Mouse (Mus musculus) embryo, embryonic 10.5 days (tissue): ENCODE measurements around the gene Tmem238l.

Experiments
- DNase-seq: peaks from one replicate; pipeline ENCODE4 v3.0.0-alpha.2; 2015; ENCODE audit warnings: low spot score

Tmem238l gene

DNA sequence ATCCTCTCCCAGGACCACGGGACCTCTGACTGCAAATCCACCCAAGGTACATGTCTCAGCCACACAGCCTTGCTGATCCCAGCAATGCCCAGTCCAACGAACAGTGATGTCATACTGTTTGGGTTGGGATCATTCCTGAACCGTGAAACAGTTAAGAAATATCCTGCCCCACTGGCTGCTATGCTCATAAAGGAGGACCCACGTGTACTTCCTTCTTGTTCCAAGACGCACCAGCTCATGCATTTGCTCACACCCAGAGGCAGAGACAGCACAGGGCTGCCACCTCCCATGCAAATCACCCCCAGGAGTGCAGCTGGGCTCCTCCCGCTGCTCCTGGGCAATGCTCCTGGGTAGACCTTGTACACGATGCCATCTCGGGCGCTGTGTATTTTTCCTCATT is at the start of gene Tmem238l:
Tmem238l (plus strand) TSS at position 336 of the 400 bp plus-strand sequence.
- DNase-seq: no peak

DNA sequence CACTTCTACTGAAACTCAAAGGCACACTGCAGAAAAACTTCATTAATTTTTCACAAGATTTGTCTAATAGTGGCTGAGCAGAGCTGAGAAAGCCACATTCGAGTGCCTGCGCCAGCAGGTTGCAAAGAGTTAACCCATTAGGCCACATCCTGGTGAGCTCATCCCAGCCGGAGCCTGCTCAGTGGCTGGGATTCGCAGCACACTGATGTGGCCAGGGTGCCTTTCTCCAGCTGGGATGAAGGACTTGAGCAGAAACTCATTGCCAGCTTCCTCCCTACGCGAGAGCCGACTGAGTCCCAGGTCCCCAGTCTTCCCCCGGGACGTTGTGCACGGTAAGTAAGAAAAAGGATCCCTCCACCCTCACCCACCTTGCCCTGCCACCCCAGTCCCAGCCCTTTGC is 44.6 kb upstream of the Tmem238l start, which contains the start of gene Pirt:
Pirt (plus strand) TSS at position 171 of the 400 bp plus-strand sequence.
- no peak for DNase-seq

DNA sequence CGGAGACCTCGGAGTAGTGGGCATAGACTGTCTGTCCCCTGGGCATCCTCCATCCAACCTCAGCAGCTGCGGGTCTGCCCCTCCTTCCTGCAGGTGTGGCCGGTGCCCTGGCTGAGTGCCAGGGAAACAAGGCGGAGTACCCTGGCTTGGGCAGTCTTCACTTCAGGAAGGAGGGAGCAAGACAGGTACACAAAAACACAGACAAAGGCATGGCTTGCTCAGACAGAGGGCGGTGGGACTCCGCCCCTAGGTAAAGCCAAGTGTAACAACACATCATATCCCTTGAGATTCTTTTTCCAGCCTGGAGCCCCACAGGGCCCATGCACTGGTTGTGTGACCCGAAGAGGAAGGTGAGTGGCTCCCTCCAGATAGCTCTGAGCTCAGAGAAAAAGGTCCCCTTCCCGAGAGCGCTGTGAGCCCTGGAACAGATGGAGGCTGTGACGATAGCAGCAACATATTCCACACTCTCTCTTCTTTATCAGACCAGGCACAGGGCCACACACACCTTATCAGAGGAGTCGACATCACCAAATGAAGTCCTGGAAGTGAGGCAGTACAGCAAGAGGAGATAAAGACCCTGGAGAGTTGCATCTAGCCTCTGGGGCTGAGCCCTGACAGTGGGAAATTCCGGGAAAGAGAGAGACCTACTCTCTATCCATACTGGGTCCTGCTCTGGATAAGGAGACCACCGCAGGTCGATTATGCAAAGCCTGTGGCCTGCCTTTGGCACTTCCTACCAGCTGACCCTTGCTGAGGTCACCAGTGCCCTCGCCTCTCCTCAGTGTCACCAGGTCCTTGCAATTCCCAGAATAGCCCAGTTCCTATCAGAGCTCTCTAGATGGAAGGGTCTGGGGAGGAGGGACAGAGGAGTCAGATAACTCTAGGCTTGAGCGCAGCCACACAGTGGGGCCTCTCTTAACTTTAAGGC is 43.6 kb upstream of the Tmem238l start:
- DNase-seq: no peak

DNA sequence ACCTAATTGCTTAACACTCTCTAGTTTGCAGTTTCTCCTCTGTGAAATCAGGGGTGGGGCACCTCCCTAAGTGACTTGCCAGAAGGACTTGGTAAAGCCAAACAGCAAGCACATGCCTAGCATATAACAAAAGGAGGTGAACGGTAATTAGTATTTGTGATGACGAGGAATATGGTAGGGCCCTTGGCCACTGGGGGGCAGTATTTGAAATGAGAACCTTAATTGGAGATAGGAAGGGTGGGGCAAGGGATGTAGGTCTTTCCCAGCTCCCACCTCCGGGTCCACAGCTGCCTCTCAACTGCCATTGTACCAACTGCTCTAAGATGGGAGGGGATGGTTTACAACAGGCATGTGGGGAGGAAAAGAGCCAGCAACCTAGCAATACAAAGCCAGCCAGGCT is 42.2 kb upstream of the Tmem238l start:
- peak; percentile 71 for DNase-seq

DNA sequence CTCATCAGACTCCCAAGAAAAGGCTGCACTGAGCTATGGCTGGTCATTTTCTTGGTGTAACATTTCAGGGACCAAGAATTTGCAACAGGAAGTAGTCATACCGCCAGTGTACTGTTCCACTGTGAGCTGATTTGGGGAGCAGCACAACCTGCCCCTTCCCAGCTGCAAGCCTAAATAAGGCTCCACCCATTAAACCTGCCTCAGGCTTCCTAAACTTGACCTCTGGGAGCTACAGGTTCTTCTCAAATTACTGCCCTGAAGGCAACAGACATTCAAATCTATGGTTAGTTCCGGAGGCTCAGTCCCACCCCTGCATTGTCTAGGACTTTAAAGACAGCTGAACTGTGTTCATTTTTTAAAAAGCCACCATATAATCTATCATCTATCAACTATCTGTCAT is 36.4 kb upstream of the Tmem238l start:
- DNase-seq: no peak

DNA sequence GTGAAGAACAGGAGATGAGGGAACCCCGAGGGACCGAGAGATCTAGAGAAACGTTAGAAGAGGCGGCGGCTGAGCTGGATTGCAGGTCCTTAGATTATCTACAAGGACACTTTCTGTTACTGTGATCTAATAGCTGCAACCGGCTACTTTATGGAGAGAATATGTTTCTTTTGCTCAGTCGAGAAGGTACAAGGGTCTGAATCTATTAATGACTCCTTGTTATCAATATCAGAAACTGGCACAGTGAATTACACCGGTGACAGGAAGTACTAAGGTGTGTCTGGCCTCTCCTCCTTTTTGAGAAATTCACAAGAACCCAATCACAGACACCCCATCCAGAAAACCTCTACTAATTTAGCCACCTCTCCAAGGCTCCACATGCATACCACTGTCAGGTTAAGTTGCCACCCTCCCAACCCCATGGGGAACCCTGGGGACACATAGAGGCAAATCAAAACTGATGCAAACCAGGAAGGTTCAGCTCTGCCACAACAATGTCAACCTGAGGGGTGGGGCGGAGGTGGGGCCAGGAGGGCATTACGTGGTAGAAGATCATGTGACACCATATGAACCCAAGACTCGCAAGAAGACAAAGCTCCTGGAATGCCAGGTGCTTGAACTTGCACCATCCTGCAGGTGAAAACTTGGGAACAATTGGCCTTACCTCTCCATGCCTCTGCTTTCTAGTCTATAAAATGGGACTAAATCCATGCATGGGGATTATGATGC is 32.2 kb upstream of the Tmem238l start:
- DNase-seq: no peak

DNA sequence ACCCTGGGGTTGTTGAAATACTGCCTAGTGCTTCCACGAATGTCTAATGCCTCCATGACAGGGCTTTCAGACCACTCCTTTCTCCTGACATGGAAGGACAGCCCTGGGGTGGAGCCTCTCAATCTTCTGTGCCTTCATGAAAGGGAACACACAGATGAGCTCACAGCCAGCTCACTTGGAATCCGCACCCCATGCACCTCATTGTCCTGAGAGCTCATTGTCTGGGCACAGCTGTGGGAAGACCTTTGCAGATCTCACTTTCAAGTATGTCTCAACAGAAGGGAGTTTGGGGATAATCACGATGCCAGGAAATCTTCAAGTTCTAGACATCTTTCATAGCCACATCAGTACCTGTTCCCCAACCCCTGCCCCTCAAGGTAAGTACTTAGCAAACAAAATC is 28.1 kb upstream of the Tmem238l start:
- DNase-seq: no peak

DNA sequence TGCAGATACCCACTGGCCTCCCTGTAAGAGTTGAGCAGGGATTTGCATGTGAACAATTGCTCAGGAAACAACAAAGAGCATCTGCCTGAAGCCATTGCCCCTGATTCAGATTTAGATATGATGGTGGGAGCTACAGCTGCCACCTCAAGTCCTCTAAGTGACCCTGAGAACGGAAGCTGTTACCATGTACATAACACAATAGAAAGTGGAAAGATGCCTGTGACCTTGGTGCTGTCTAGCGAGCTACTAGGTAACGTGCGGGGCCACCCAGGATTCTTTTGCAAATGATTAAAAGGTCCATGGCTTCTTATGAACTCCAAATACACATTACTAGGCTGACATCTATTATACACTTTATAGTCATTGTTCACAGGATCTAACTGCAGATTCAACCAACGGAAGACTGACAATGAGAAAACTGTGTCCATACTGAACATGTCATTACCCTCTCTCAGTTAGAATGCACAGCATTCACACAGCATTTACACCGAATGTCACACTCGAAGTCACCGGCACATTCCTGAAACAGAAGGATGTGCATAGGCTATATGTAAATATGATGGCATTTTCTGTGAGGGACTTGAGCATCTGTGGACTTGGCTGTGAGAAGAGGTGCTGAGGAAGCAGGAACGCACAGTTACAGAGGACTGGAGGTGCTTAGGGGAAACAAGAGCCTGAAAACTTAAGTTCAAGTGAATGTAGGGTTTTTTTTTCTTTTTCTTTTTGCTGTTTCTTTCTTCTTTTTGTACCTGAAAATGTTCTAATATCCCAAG is 23.4 kb upstream of the Tmem238l start:
- DNase-seq: no peak

DNA sequence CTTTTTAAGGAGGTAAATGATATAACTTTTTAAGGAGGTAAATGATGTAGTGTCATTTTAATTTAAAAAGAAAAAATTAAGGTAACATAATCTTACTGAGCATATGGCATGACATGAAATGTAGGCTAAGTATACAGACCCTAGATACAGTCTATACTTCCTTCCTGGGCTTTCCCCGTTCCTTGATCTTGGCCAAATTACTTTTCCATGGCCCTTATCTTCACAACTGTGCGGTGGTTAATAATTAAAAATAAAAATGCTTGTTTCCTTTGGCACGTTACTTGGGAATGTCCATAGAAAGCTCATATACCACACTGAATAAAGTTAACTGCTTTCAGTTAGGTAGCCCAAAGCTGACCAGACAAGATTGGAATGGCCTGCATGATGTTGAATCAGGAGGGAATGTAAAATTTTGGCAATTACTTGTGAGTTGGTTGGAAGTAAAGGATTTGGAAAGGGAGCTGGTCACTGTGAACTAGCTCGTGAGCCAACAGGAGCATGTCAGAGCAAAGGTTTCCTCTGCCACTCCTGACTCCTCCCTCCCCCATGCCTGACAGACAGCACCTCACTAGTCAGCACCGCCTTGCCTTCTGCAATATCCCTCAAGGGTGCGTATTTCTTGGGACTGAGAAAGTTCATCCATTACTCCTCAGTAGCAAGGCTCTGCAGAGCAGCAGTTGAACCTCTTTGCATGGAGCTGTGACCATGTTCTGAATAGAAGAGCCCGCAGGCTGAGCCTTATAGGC is 21.8 kb upstream of the Tmem238l start:
- no peak for DNase-seq

DNA sequence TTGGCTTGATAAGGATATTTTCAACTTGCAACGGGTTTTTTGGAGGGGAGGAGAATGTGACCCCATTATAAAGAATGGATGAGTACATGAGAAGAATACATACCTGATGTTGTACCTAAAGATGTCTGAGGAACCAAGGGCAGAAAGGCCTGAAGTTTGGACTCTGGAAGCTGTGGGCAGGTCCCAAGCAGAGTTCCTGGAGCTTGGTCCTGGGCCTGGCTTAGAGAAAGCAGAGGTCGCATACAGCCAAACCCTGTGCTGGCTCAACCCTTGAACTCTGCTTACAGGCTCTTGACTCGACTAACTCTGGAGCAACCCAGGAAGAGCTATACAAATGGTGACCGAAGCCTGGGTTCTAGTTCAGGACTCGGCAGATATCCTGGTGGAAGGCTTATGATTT is 14.4 kb upstream of the Tmem238l start:
- no peak for DNase-seq

DNA sequence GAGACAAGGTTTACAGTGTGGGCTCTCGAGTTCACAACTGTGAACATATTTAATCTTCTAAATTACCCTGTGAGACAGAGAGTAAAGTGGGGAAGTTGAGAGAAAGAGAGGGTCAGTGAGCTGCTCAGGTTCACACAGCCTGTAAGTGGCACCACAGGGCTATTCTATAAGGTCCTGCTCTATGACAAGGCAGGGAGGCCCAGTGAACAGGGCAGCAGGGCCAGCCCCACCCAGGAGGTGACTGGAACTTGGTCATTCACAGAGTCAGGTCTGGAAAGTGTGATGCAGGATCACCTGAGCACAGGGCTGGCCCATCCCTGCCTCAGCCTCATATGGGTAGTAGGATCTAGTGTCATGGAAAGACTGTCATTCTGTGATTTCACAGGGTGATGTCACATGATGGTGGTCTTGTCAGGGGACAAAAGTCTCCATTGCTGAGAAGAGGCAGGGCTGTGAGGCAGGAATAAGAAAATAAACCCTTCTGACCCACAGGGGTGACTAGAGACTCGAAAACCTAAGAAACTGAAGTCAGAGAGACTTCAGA is 11.1 kb upstream of the Tmem238l start:
- DNase-seq: no peak

DNA sequence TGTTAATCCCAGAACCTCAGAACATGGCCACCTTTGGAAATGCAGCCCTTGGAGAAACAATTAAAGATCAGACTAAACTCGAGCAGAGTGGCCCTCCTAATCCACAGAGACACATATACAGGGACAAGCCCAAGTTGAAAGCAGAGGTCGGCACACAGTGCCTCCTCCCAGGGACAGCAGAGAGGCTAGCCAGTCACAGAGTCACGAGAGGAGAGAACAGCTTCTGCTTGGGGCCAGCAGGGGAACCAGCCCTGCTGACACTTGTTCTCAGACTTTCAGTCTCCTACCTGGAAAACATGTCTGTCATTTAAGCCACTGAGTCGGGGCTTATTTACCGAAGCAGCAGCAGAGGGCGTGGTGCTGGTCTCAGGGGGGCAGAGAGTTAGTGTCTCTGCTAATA is 9.9 kb upstream of the Tmem238l start:
- DNase-seq: no peak

DNA sequence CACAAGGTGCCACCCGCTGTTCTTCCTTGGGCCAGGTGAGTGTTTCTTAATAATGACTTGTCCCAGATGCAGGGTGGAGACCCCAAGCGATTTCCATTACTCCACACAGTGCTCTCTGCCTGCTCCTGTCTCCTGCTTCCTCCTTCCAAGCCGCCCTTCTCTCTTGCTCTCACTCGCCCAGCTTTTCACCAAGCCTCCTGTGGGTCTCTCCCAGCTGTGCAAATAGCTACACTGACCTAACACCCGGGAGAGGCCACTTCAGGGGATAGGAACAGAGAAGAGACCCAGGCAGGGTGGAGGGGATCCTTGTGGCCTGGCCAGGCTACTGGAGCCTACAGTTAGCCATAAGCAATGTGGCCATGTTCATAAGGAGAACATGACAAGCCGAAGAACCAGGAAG is 9.5 kb upstream of the Tmem238l start:
- no peak for DNase-seq

DNA sequence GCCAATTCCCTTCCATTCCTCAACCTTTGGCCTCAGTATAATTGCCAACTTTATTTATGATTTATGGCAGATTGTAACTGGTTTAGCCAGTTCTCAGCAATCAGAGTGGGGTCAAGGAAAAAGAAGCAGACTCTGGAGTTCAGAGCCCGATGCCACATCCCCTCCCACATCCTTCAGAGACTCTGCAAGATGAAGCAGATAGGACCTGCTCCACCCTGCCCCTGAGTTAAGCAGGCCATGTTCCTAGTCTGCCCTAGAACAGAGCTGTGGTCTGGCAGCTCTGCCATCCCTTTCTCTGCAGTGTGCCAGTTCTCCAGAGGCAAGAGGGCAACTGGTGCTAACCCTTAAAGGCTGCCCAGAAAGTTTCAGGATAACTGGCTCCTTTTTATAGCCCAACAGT is 4.4 kb downstream of the Tmem238l start:
- DNase-seq: no peak

DNA sequence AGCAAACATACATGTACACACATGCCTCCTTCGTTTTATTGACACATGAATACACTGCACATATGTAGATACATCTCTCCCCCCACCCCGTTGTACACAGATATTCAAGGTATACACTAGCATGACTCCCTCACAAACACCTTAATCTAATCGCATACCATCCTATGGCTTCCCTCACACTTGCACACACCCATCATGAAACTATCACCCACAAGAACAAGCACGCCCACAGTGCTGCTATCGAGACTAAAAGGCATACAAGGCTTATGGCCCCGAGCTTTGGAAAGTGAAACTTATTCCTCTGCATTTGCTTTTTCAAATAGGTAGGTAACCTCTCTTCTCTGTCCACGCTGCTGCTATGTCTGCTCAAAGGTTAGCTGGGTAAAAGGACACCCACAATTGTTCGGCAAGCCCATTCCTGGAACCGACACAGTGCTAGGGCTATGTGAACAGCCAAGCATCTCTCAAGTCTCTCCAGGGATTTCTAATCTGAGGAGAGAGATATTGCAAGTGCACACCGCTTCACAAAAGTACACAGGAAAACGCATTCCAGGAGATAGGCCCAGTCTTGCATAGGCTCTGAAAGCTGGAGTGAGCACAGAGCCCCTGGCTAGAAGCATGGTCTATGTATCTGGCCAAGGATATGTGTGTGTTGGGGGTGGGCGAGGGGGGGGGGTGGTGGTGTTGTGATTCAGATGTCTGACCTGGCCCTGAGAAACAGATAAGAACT is 5.2 kb downstream of the Tmem238l start:
- DNase-seq: no peak

DNA sequence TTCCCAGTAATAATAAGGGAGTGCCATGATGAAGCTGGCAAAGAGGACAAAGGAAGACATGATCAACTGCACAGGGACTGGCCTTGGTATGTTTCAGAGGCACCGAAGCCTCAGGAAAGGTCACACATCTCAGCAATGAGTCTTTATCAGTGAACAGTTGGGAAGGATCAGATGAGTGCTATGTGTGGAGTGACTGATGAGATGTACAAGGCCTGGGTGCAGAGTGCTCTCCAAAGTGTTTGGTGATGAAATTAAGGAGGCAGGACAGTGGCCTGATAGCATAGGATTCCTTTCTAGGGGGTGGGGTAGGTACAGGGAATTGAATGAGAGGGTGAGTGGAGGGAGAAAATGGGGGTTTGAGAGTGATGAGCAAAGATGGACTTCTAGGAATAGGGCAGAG is 7.0 kb downstream of the Tmem238l start:
- no peak for DNase-seq

DNA sequence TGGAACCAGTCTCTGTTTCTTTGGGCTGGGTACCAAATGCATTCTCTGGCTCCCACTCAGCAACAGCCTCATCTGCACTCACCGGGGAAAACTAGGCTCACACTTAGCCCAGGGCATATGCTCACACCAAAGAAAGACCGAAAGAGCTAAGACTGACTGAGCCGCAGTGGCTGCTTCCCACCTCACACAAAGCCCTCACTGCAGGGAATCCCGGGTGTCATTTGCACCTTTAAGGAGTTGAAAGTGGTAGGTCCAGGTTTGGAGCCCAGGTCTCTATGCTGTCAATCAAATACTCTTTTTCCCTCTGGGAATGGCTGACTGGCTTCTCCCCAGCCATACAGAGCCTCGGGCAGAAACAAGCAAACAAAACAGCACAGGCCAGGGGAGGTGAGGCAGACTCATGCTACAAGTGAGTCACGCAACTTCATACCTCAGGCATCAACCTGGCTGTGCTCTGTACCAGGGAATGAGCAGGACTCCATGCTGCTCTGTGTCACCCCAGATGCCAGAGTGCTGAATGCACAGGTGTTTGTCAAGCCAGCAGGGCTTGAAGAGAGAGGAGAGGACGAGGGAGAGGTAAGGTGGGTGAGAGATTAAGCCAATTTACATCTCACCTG is 10.2 kb downstream of the Tmem238l start:
- no peak for DNase-seq

DNA sequence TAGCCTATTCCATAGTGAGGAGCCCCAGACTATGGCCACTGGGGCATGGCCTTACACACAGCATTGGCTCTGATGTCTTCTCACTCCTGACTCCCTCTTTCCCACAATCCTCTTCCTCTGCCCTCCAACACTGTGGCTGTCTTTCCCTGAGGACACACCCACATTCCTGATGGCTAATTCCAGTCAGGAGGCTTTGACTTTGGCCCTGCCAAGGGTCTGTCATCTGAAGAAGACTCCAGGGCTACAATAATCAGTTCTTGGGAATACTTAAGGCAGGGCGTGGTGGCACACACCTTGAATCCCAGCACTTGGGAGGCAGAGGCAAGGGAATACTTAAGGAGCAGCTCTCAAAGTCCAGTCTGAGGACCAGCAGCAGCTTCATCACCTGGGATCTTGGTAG is 12.1 kb downstream of the Tmem238l start:
- DNase-seq: no peak

DNA sequence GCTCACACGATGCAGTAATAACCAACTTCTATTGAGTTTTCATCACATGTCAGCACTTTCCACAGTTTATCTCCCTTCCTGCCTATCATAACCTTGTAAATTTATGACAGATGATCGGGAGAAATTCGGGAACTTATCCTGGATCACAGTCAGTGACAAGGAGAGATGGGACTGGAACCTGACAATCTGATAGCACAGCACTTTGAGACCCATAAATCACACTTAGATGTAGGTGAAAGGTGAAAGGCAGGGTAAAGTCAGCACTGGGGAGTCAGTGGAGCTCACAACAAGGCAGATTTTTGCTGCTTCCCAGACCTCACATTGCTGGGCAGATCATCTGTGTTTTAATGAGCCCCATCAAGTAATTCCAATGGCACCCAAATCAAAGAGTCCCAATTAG is 17.1 kb downstream of the Tmem238l start:
- no peak for DNase-seq

DNA sequence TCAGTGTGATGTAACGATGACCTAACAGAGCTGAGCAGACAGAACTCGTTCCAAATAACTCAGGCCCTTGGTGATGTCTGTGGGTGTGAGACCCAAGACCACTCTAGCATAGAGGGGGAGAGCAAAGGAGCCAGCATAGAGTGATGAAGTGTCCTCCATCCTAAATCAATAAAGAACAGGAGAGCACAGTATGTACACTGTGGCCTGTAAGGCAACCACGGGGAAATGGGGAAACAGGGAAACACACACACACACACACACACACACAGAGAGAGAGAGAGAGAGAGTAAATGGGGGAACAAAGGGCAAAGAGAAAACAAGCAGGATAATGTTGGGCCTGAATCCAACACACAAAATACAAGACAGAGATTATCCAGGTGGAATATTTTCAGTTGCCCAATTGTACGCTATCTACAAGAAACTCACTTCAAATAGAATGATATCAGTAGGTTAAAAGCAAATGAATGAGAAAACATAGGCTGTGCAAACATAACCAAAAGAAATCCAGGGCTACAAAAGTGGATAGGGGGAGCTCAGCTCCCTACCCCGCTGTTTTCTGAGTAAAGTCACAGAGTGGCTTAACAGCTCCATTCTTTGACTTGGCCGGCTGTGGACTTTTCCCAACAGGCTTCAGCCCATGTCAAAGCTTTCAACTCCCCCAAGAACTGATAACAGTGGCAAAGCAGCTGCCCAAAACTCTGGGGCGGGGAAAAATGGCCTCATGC is 19.3 kb downstream of the Tmem238l start:
- no peak for DNase-seq
